Mouse (Mus musculus) liver, adult 2 months (tissue): ENCODE data around the gene Utrn. TPM values are rescaled to one million over a fixed set of nuclear protein-coding genes. Genes with fewer than 3 reads are reported as not detected.

Source experiments
- DNase-seq: peaks from one replicate; pipeline ENCODE4 v3.0.0-alpha.2; 2011; ENCODE audit warnings: low read depth, low spot score; ENCODE audit errors: extremely low read depth
- H3K27ac ChIP-seq: fragments of 200-500 bp; replicated peaks from 2 replicates; pipeline ENCODE4 v1.5.1; 2012; ENCODE audit warnings: low read depth, mild to moderate bottlenecking, control low read depth, inconsistent platforms, low read length; ENCODE audit not compliant: insufficient read depth
- H3K27me3 ChIP-seq: fragments of 200-500 bp; 2 replicates; pipeline ENCODE4 v1.6.1; 2012; ENCODE audit warnings: mild to moderate bottlenecking, moderate library complexity, low read length, inconsistent platforms; ENCODE audit not compliant: control insufficient read depth, insufficient read depth
- H3K36me3 ChIP-seq: fragments of 200-500 bp; 2 replicates; pipeline ENCODE4 v1.6.1; 2012; ENCODE audit warnings: low read length, inconsistent platforms; ENCODE audit not compliant: control insufficient read depth, insufficient read depth
- H3K4me1 ChIP-seq: fragments of 200-500 bp; 2 replicates; pipeline ENCODE4 v1.6.1; 2011; ENCODE audit warnings: low read length; ENCODE audit not compliant: control insufficient read depth, insufficient read depth
- H3K4me3 ChIP-seq: fragments of 200-500 bp; 2 replicates; pipeline ENCODE4 v1.5.1; 2011; ENCODE audit warnings: low read depth, mild to moderate bottlenecking, control low read depth, low read length, moderate library complexity; ENCODE audit not compliant: insufficient read depth
- H3K79me2 ChIP-seq: fragments of 200-500 bp; 2 replicates; pipeline ENCODE4 v1.6.1; 2012; ENCODE audit warnings: inconsistent platforms, mild to moderate bottlenecking, low read length, moderate library complexity; ENCODE audit not compliant: control insufficient read depth, insufficient read depth
- H3K9ac ChIP-seq: fragments of 200-500 bp; 2 replicates; pipeline ENCODE4 v1.6.1; 2012; ENCODE audit warnings: low read depth, mild to moderate bottlenecking, control low read depth, inconsistent platforms, low read length
- CTCF ChIP-seq: fragments of 200-500 bp; IDR thresholded peaks from 2 replicates; pipeline ENCODE4 v1.5.1; 2011; ENCODE audit warnings: low read depth, low read length, control low read depth
- POLR2A ChIP-seq: fragments of 200-500 bp; IDR thresholded peaks from 2 replicates; pipeline ENCODE4 v1.6.1; 2011; ENCODE audit warnings: low read length, control low read depth; ENCODE audit not compliant: insufficient read depth; ENCODE audit errors: extremely low read depth
- WGBS: fragments of 180-500 bp; shearing (Covaris S2); methylation state at CpG from one replicate; pipeline ENCODE4 v1.1.7; 2018; 5-methylcytosine and 5-hydroxymethylcytosine counted together
- polyA plus RNA-seq: library from polyadenylated mRNA; depleted of rRNA; stranded (reverse); fragments of >200 nt; gene quantifications from 2 replicates; pipeline ENCODE4 v1.2.3, GENCODE M21; 2012
- total RNA-seq: library from RNA; depleted of rRNA; stranded (reverse); fragments of >200 nt; gene quantifications from 2 replicates; pipeline ENCODE4 v1.2.3, GENCODE M21; 2014

Gene Utrn
- total and polyA plus RNA-seq, 2 experiments, result 5.9 to 25.7 TPM

DNA sequence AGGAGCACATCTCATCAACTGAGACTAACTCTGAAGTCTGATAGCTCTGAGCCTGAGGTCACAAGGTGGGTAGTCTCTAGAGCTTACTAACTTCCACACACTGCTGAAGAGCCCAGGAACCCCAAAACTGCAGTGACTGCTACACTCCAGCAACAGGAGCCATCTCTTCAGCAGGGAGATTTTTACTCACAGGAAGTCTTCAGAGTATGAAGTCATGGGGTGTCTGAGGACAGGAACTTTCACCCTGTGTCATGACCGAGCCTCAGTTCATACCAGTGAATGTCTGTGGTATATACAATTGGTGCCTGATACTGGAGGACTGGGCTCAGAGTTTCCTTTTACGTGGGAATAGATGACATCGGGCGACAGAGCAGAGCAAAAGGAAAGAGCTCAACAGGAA is 26.6 kb downstream of the Utrn start:
- Histone ChIP-seq H3K4me3 (no peak overlapping the region), H3K27ac (no peak overlapping the region), H3K27me3 (no peaks in the 10 kb centered on the region), H3K79me2 (peaks cover 14% of the 10 kb centered on the region; the same call in 1 of the 2 replicates), H3K4me1 (peaks cover 3% of the 10 kb centered on the region), H3K9ac (no peak overlapping the region), H3K36me3 (no peaks in the 10 kb centered on the region)
- WGBS, result 73% methylated on average over 4 of the region's 4 CpGs
- TF ChIP-seq POLR2A (no peak), CTCF (no peak)
- no peak for DNase-seq

DNA sequence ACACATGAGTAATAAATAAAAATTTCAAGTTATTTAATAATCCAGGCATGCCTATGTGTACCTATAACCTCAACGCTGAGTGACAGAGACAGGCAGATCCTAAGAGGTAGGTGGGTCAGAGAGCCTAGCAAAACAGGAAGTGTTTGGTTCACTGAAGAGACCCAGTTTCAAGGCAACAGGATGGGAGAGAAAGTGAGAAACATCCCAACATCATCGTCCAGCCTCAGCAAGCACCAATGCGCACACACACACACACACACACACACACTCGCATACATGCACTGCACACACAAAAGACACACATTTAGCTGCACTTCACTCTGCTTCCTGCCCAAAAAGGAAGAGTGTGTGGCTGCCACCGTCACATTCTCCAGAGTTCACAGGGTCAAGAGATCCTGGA is 27.7 kb downstream of the Utrn start:
- Histone ChIP-seq H3K27ac (no peak overlapping the region), H3K79me2 (peaks cover 17% of the 10 kb centered on the region; the same call in 1 of the 2 replicates), H3K9ac (no peak overlapping the region), H3K4me1 (peaks cover 3% of the 10 kb centered on the region), H3K4me3 (no peak overlapping the region), H3K36me3 (no peaks in the 10 kb centered on the region), H3K27me3 (no peaks in the 10 kb centered on the region)
- DNase-seq, result no peak
- TF ChIP-seq POLR2A, result no peak
- no peak for TF ChIP-seq CTCF
- 58% methylated on average over 5 of the region's 5 CpGs for WGBS

DNA sequence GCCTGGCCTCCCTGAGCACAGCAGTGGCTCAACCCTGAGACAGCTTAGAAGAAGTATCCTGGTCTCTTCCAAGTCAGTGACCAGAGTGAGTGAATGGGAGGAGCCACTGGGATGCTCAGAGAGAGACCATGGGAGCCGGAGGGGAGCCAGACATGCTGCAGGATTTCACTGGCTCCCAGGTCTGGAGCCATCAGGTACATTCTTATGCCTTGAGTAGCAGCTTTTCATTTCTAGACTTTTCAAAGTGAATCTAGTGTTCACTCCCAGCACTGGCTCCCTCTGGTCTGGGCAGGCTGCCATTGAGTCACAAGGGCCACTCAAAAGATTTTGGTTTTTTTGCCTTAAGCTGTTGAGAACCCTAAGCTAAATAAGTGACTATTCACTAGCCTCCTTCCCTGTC is 31.5 kb downstream of the Utrn start:
- Histone ChIP-seq H3K36me3 (no peaks in the 10 kb centered on the region), H3K27ac (no peak overlapping the region), H3K27me3 (no peaks in the 10 kb centered on the region), H3K9ac (no peak overlapping the region), H3K4me3 (no peak overlapping the region), H3K4me1 (peaks cover 3% of the 10 kb centered on the region), H3K79me2 (peaks cover 23% of the 10 kb centered on the region; the same call in 1 of the 2 replicates)
- 89% methylated on average over 1 of the region's 1 CpGs for WGBS
- TF ChIP-seq CTCF, result no peak
- TF ChIP-seq POLR2A, result no peak
- DNase-seq, result no peak

DNA sequence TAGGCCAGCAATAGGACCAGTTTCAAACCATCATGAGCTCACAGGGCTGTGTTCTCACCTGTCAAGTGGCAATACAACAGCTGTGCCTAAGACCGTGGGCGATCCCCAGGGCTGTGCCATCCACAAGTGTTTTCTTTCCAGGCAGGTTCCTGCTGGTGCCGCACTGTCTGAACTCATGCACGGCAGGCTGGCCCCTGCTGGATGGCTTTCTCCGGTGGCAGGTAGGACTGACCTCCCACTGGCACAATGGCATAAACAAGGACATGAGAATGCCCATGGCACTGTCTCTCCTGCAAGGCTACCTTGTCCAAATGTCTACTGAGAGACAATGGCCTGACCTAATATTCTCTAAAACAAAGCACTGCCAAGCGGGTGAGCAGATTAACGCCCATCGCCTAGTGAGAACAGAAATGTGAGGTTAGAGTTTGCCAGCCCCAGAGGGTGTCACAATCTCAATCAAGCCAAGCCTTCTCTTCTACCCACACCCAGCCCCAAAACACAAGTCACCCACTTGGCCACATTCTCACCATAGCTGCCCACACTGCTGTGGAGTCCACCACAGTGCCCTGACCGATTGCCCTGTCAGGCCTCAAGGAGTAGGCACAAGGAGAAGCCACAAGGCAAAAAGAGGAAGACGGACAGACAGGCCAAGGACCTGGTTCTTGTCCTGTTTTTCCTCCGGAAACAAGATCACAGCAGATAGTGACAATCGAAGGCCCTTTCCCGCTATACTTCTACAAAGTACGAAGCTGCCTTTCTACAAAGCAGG is 32.9 kb downstream of the Utrn start:
- WGBS, result 80% methylated on average over 14 of the region's 14 CpGs

DNA sequence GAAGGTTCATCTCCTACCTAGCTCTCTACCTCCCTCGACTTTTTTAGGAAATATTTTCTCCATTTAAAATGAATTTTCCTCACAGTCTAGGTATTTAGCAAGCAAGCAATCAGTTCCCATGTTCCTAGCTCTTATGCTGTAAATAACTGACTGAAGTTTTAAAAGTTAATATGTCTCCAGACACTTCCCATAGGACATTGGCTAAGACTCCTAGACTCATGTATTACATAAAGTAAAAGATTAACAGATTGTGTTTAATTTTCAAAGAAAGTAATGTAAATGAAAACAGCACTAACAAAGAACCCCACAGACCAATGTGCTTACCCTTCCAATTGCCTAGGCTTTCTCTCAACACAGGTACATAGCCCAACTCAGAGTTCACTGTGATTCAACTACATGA is 35.0 kb downstream of the Utrn start:
- Histone ChIP-seq H3K27ac (no peak overlapping the region), H3K4me1 (no peaks in the 10 kb centered on the region), H3K79me2 (peaks cover 22% of the 10 kb centered on the region; the same call in 1 of the 2 replicates), H3K9ac (no peak overlapping the region), H3K4me3 (no peak overlapping the region), H3K27me3 (no peaks in the 10 kb centered on the region), H3K36me3 (no peaks in the 10 kb centered on the region)
- DNase-seq, result no peak
- WGBS, result 50% methylated on average over 1 of the region's 1 CpGs
- TF ChIP-seq POLR2A, result no peak
- TF ChIP-seq CTCF, result no peak

More for the DNA sequence above, 32.9 kb downstream of the Utrn start:
- Histone ChIP-seq H3K9ac (no peak overlapping the region), H3K4me1 (no peaks in the 10 kb centered on the region), H3K27ac (no peak overlapping the region), H3K36me3 (no peaks in the 10 kb centered on the region), H3K27me3 (no peaks in the 10 kb centered on the region), H3K4me3 (no peak overlapping the region), H3K79me2 (peaks cover 16% of the 10 kb centered on the region; the same call in 1 of the 2 replicates)
- TF ChIP-seq CTCF (no peak), POLR2A (no peak)
- DNase-seq, result no peak

DNA sequence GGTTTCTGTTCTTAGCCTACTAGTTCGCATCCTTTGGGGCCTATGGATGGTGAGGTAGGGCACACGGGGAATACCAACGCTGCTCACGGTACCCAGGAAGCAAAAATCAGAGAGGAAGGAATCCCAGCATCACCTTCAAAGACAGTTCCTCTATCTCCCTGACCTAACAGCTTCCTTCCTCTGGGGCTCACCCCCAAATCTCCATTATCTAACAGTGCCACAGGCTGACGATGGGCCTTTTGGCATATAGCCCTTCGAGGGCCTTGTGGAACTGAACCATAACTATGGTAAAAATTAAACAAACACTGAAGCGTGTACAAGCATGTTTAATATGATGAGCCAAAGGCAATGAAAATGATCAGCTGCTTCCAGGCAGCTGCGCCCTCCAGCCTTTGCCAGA is 37.0 kb downstream of the Utrn start:
- no peak for DNase-seq
- H3K36me3 ChIP-seq, result no peaks in the 10 kb centered on the region
- H3K79me2 ChIP-seq, result peaks cover 17% of the 10 kb centered on the region; the same call in 1 of the 2 replicates
- no peak overlapping the region for H3K27ac ChIP-seq
- 82% methylated on average over 8 of the region's 8 CpGs for WGBS
- no peak for TF ChIP-seq POLR2A
- TF ChIP-seq CTCF, result no peak
- no peak overlapping the region for H3K4me3 ChIP-seq
- peaks cover 3% of the 10 kb centered on the region; the same call in 1 of the 2 replicates for H3K4me1 ChIP-seq
- no peak overlapping the region for H3K9ac ChIP-seq
- H3K27me3 ChIP-seq, result no peaks in the 10 kb centered on the region
